13 mouse cellular contexts compared by ENCODE assay signal in genomic region chr10:90380704-90381339, GRCm38 (mm10).
A peak's percentile ranks its signal among the peaks of the same experiment; 100 is the strongest.
DNase-seq lines count a peak whose midpoint lies in the region; ATAC-seq and TF ChIP-seq lines count a peak whose summit lies in the region.
"Had no signal": no experiment of that assay in that cellular context is flagged by ENCODE, and none has a peak within 500 bp of the region (broad histone marks: within the 10 kb centered on the region; RNA-seq: fewer than 3 reads in every experiment).

No protein-coding gene starts in this region.

- H3K9ac ChIP-seq in limb, embryonic 12.5 days (replicated peaks) = no peak overlapping the region
- H3K9ac ChIP-seq: heart, embryonic 15.5 days; intestine, embryonic 15.5 days; lung, embryonic 14.5 days had no signal

- H3K79me2 ChIP-seq in myocyte (ENCODE audit: control insufficient read depth, insufficient read depth) = no peaks in the 10 kb centered on the region

- TF ChIP-seq POLR2A in bone marrow macrophage, adult 2 months (IDR thresholded peaks at IDR 0.05; ENCODE audit: borderline replicate concordance, low read depth, low read length) = no peak
- TF ChIP-seq POLR2A in myocyte (IDR thresholded peaks at IDR 0.05; ENCODE audit: insufficient read length, low read depth) = no peak

- H3K4me2 ChIP-seq in limb, embryonic 12.5 days = no peak overlapping the region
- H3K4me2 ChIP-seq in myocyte (ENCODE audit: low read depth) = peak overlapping the region; percentile 44
- H3K4me2 ChIP-seq: heart, embryonic 15.5 days; intestine, embryonic 15.5 days; lung, embryonic 14.5 days had no signal

- H3K4me3 ChIP-seq in limb, embryonic 12.5 days (replicated peaks) = no peak overlapping the region
- H3K4me3 ChIP-seq in limb, embryonic 10.5 days = no peak overlapping the region
- H3K4me3 ChIP-seq in bone marrow macrophage, adult 2 months (ENCODE audit: insufficient read depth, low read length) = no peak overlapping the region
- no peak overlapping the region for H3K4me3 ChIP-seq in myocyte
- H3K4me3 ChIP-seq: heart, embryonic 15.5 days; intestine, embryonic 15.5 days; megakaryocyte, embryonic 14.5 days had no signal

- H3K36me3 ChIP-seq in limb, embryonic 12.5 days = no peaks in the 10 kb centered on the region
- no peaks in the 10 kb centered on the region for H3K36me3 ChIP-seq in limb, embryonic 10.5 days
- H3K36me3 ChIP-seq in myocyte (ENCODE audit: control insufficient read depth, insufficient read depth) = no peaks in the 10 kb centered on the region
- H3K36me3 ChIP-seq: heart, embryonic 15.5 days; intestine, embryonic 15.5 days had no signal

- 24% methylated on average over 8 of the region's 8 CpGs for WGBS in limb, embryonic 12.5 days
- 43% methylated on average over 8 of the region's 8 CpGs for WGBS in limb, embryonic 10.5 days

- no peaks in the 10 kb centered on the region for H3K9me3 ChIP-seq in limb, embryonic 12.5 days
- H3K9me3 ChIP-seq in limb, embryonic 10.5 days (replicated peaks) = no peaks in the 10 kb centered on the region
- H3K9me3 ChIP-seq: heart, embryonic 15.5 days; intestine, embryonic 15.5 days had no signal

- H3K27ac ChIP-seq in limb, embryonic 12.5 days = no peak overlapping the region
- H3K27ac ChIP-seq in limb, embryonic 10.5 days = no peak overlapping the region
- H3K27ac ChIP-seq in bone marrow macrophage, adult 2 months (ENCODE audit: insufficient read depth, low read depth, low read length) = peak overlapping the region; percentile 53
- H3K27ac ChIP-seq: heart, embryonic 15.5 days; intestine, embryonic 15.5 days had no signal

- no peaks in the 10 kb centered on the region for H3K27me3 ChIP-seq in limb, embryonic 12.5 days
- no peaks in the 10 kb centered on the region for H3K27me3 ChIP-seq in limb, embryonic 10.5 days (ENCODE audit: low read depth, poor library complexity, severe bottlenecking)
- H3K27me3 ChIP-seq in myocyte (ENCODE audit: control insufficient read depth, insufficient read depth, insufficient read length) = no peaks in the 10 kb centered on the region
- H3K27me3 ChIP-seq: heart, embryonic 15.5 days; intestine, embryonic 15.5 days; megakaryocyte, embryonic 14.5 days had no signal

- no peak for DNase-seq in limb, embryonic 10.5 days (ENCODE audit: low spot score)
- DNase-seq in forelimb bud, embryonic 11.5 days (ENCODE audit: low read depth, low spot score) = peak; percentile 21
- no peak for DNase-seq in adrenal gland, postnatal 14 days
- DNase-seq in heart, postnatal 4 days = no peak
- DNase-seq: cerebellum, adult 2 months; kidney, postnatal 4 days; lung, embryonic 14.5 days had no signal

- TF ChIP-seq CTCF in bone marrow macrophage, adult 2 months (IDR thresholded peaks at IDR 0.05; ENCODE audit: low read depth, low read length) = no peak

- ATAC-seq in limb, embryonic 12.5 days (ENCODE audit: insufficient number of reproducible peaks, insufficient read depth, low FRiP score, low TSS enrichment, low read depth) = 0 out of 2 replicates have a peak, but pooled peaks have one; percentile 31
- ATAC-seq: intestine, embryonic 15.5 days had no signal

- peaks cover 5% of the 10 kb centered on the region; the same call in 1 of the 2 replicates for H3K4me1 ChIP-seq in limb, embryonic 12.5 days (replicated peaks)
- H3K4me1 ChIP-seq in limb, embryonic 10.5 days = peaks cover 22% of the 10 kb centered on the region
- H3K4me1 ChIP-seq in bone marrow macrophage, adult 2 months (ENCODE audit: control insufficient read depth, insufficient read depth, low read length) = peaks cover 25% of the 10 kb centered on the region
- H3K4me1 ChIP-seq: heart, embryonic 15.5 days; intestine, embryonic 15.5 days; megakaryocyte, embryonic 14.5 days had no signal

- no peak overlapping the region for H3ac ChIP-seq in myocyte (ENCODE audit: control insufficient read depth, insufficient read length)

TF ChIP-seq in myocyte, 11 proteins besides CTCF, POLR2A, EP300 and RAD21:
- TF ChIP-seq MYOG (IDR thresholded peaks at IDR 0.05; ENCODE audit: control insufficient read depth in 1 of 3, insufficient read depth in 1 of 3, insufficient read length in 2 of 3, low read depth in 2 of 3) (no peak), TCF3 (IDR thresholded peaks at IDR 0.05; ENCODE audit: insufficient read length, low read depth) (no peak), MYOD1 (IDR thresholded peaks at IDR 0.05; ENCODE audit: control insufficient read depth in 1 of 3, insufficient read length in 2 of 3, low read depth in 2 of 3) (no peak), USF1 (IDR thresholded peaks at IDR 0.05; ENCODE audit: low read depth) (no peak), TCF12 (IDR thresholded peaks at IDR 0.05; ENCODE audit: insufficient read depth, poor library complexity, severe bottlenecking) (no peak), REST (IDR thresholded peaks at IDR 0.05; ENCODE audit: insufficient read depth, insufficient read length) (no peak), CEBPB (IDR thresholded peaks at IDR 0.05; ENCODE audit: insufficient read depth, poor library complexity, severe bottlenecking) (no peak), MAX (IDR thresholded peaks at IDR 0.05; ENCODE audit: low read depth) (no peak), E2F4 (IDR thresholded peaks at IDR 0.05; ENCODE audit: insufficient read depth) (no peak), SRF (IDR thresholded peaks at IDR 0.05; ENCODE audit: control insufficient read depth, insufficient read length, low read depth) (no peak), POLR2AphosphoS2 (IDR thresholded peaks at IDR 0.05; ENCODE audit: insufficient read length, low read depth) (no peak)
